Mouse (Mus musculus) CH12.LX (cell line): ENCODE results near the gene Phtf1. TPM values are rescaled to one million over a fixed set of nuclear protein-coding genes. Genes with fewer than 3 reads are reported as not detected.

Experiments used
- polyA plus RNA-seq: library from polyadenylated mRNA; unstranded; fragments of >175 nt; gene quantifications from 2 replicates; pipeline ENCODE4 v1.2.1, GENCODE M21; 2012; ENCODE audit warnings: low read depth; ENCODE audit not compliant: insufficient read length
- total RNA-seq, 2 experiments: library from RNA; depleted of rRNA; stranded (reverse); fragments of 300-350 nt in 1 of 2; fragments of >200 nt in 1 of 2; gene quantifications; 2 replicates each; pipeline ENCODE4 v1.2.3; 2012 to 2014

Gene Phtf1
- total and polyA plus RNA-seq, 3 experiments: 21.2 to 42.4 (median 37.1) TPM

Other genes with a start within 250 kb of the Phtf1 start
- gene Olfml3, start 230.1 kb upstream of the Phtf1 start, total RNA-seq (2012; rRNA removed): 14.0 and 16.0 TPM in 2 replicates
- gene Olfml3, start 230.1 kb upstream of the Phtf1 start, total RNA-seq (2014; rRNA removed): 18.3 and 19.7 TPM in 2 replicates
- gene Olfml3, start 230.1 kb upstream of the Phtf1 start, polyA plus RNA-seq: 33.3 and 34.0 TPM in 2 replicates
- gene Gm10964, start 228.7 kb upstream of the Phtf1 start, total RNA-seq (2012; rRNA removed): not detected in 2 replicates
- gene Gm10964, start 228.7 kb upstream of the Phtf1 start, total RNA-seq (2014; rRNA removed): not detected in 2 replicates
- not detected in 2 replicates for gene Gm10964, start 228.7 kb upstream of the Phtf1 start, polyA plus RNA-seq
- gene Hipk1, start 176.5 kb upstream of the Phtf1 start, total RNA-seq (2012; rRNA removed): 32.7 and 36.5 TPM in 2 replicates
- gene Hipk1, start 176.5 kb upstream of the Phtf1 start, total RNA-seq (2014; rRNA removed): 25.1 and 26.2 TPM in 2 replicates
- 31.1 and 35.9 TPM in 2 replicates for gene Hipk1, start 176.5 kb upstream of the Phtf1 start, polyA plus RNA-seq
- gene Dclre1b, start 158.7 kb upstream of the Phtf1 start, total RNA-seq (2012; rRNA removed): 16.7 and 18.5 TPM in 2 replicates
- gene Dclre1b, start 158.7 kb upstream of the Phtf1 start, total RNA-seq (2014; rRNA removed): 9.1 and 10.2 TPM in 2 replicates
- 32.2 and 32.5 TPM in 2 replicates for gene Dclre1b, start 158.7 kb upstream of the Phtf1 start, polyA plus RNA-seq
- 19.8 and 20.1 TPM in 2 replicates for gene Ap4b1, start 158.6 kb upstream of the Phtf1 start, total RNA-seq (2012; rRNA removed)
- gene Ap4b1, start 158.6 kb upstream of the Phtf1 start, total RNA-seq (2014; rRNA removed): 31.6 and 31.9 TPM in 2 replicates
- 22.6 and 23.1 TPM in 2 replicates for gene Ap4b1, start 158.6 kb upstream of the Phtf1 start, polyA plus RNA-seq
- 3.1 and 4.3 TPM in 2 replicates for gene Gm43064, start 158.5 kb upstream of the Phtf1 start, total RNA-seq (2012; rRNA removed)
- gene Gm43064, start 158.5 kb upstream of the Phtf1 start, total RNA-seq (2014; rRNA removed): 0.91 and 1.6 TPM in 2 replicates
- gene Gm43064, start 158.5 kb upstream of the Phtf1 start, polyA plus RNA-seq: not detected in 2 replicates
- 12.2 and 19.3 TPM in 2 replicates for gene Bcl2l15, start 135.5 kb upstream of the Phtf1 start, total RNA-seq (2012; rRNA removed)
- 22.4 and 23.0 TPM in 2 replicates for gene Bcl2l15, start 135.5 kb upstream of the Phtf1 start, total RNA-seq (2014; rRNA removed)
- gene Bcl2l15, start 135.5 kb upstream of the Phtf1 start, polyA plus RNA-seq: 24.8 and 24.9 TPM in 2 replicates
- gene Ptpn22, start 108.3 kb upstream of the Phtf1 start, total RNA-seq (2012; rRNA removed): 21.9 and 26.7 TPM in 2 replicates
- 46.9 and 49.7 TPM in 2 replicates for gene Ptpn22, start 108.3 kb upstream of the Phtf1 start, total RNA-seq (2014; rRNA removed)
- gene Ptpn22, start 108.3 kb upstream of the Phtf1 start, polyA plus RNA-seq: 67.9 and 90.9 TPM in 2 replicates
- 13.0 and 13.4 TPM in 2 replicates for gene Rsbn1, start 54.0 kb upstream of the Phtf1 start, total RNA-seq (2012; rRNA removed)
- gene Rsbn1, start 54.0 kb upstream of the Phtf1 start, total RNA-seq (2014; rRNA removed): 19.6 and 23.5 TPM in 2 replicates
- gene Rsbn1, start 54.0 kb upstream of the Phtf1 start, polyA plus RNA-seq: 13.8 and 14.5 TPM in 2 replicates